Mouse (Mus musculus): ENCODE results near the gene Kif26b.

Kif26b gene

DNA sequence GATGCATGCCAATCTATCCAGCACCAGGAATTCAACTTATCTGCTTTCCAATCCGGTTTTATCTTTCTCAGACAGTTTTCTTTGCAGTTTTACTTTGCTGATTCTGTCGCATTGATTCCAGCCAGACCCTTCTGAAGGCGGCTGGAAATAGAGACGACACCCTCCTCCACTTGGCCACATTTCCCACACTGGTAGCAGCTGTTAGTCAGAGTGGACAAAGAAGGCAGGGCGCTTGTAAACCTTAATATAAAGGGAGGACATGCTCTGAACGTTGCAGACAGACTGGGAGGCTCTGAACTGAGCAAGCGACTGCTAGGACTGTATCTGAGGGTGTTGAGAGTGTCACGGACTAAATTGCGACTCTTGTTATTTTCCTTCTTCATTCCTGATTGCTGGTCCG, 11.3 kb downstream of the Kif26b start:
- no peak for DNase-seq (ENCODE audit: low read depth, low spot score)

GRCm38 (mm10) chr1:178542415-178542814, 13.5 kb downstream of the Kif26b start:
- DNase-seq (ENCODE audit: low read depth, low spot score) = no peak

GRCm38 (mm10) chr1:178542990-178543944, 14.3 kb downstream of the Kif26b start:
- DNase-seq (ENCODE audit: low read depth, low spot score) = no peak

DNA sequence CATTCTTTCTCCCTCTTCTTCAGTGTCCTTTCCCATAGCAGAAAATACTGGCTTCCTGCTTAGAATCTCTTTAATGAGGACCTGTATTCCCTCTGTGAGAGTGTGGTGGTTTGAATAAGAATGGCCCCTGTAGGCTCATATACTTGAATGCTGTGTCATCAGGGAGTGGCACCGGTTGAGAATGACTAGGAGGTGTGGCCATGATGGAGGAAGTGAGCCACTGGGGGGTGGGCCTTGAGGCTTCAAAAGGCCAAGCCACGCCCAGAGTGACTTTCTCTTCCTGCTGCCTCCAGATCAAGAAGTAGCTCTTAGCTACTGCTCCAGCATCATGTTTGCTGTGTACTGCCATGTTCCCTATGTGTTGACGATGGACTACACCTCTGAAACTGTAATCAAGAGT, 15.7 kb downstream of the Kif26b start:
- no peak for DNase-seq (ENCODE audit: low read depth, low spot score)

DNA sequence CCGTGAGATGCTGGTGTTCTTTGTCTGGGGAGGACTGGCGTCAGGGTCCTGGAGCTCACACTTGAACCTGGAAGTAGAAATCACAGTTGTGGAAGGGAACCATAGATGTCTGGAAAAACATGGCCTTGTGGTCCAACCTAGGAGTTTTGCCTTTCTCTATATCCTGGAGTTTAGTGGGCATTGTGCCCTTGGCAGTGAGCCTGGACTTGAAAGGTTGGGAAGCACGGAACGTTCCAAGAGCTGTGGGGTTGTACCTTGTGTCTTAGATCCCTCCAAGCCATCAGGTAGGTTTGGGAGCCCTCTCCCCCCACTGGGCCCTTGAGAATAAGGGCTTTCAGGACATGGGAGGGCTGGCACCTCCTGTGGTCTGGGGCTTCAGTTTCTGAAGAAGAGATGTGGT, 20.7 kb downstream of the Kif26b start:
- no peak for DNase-seq (ENCODE audit: low read depth, low spot score)

- no peak for DNase-seq (ENCODE audit: low read depth, low spot score)
Observed at GRCm38 (mm10) chr1:178550477-178551047, 21.6 kb downstream of the Kif26b start.

GRCm38 (mm10) chr1:178552278-178552897, 23.5 kb downstream of the Kif26b start:
- DNase-seq (ENCODE audit: low read depth, low spot score) = no peak

- no peak for DNase-seq (ENCODE audit: low read depth, low spot score)
Observed at GRCm38 (mm10) chr1:178552898-178553284, 24.0 kb downstream of the Kif26b start.

GRCm38 (mm10) chr1:178556226-178556625, 27.3 kb downstream of the Kif26b start:
- no peak for DNase-seq (ENCODE audit: low read depth, low spot score)

- DNase-seq (ENCODE audit: low read depth, low spot score) = no peak
Observed at GRCm38 (mm10) chr1:178560043-178560442, 31.1 kb downstream of the Kif26b start.

DNA sequence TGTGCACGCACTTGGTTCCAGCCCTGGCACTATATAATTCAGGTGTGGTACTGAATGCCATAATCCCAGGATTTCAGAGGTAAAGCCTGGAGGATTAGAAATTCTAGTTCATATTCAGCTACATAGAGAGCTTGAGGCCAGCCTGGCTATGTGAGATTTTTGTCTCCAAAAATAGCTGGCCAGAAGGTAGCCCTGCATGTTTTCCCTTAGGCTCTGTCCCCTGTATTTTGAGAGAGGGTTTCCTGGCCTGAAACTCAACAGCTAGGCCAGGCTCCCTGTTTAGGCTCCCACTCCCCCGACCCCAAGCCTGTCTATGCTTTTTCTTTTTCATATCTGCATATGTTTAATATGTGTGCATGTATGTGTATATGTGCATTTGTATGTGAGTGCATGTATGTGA, 34.9 kb downstream of the Kif26b start:
- DNase-seq (ENCODE audit: low read depth, low spot score) = no peak

DNA sequence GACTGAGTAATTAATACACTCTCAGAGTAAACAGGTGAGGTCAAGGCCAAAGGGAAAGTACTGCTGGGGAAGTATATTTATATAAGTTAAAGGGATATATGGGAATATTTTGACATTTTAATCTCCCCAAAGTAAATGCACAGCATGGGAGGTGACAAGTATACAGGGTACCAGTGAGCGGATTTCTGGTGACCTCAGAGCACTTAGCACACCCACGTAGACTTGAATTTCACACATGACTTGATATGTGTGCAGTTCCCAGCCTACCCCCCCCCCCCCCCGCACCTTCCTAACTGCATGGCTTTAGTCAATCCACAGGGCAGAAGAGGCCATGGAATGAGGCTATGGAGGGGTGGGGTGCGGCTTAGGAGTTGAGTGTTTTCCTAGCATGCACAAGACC, 35.9 kb downstream of the Kif26b start:
- DNase-seq (ENCODE audit: low read depth, low spot score) = no peak

DNA sequence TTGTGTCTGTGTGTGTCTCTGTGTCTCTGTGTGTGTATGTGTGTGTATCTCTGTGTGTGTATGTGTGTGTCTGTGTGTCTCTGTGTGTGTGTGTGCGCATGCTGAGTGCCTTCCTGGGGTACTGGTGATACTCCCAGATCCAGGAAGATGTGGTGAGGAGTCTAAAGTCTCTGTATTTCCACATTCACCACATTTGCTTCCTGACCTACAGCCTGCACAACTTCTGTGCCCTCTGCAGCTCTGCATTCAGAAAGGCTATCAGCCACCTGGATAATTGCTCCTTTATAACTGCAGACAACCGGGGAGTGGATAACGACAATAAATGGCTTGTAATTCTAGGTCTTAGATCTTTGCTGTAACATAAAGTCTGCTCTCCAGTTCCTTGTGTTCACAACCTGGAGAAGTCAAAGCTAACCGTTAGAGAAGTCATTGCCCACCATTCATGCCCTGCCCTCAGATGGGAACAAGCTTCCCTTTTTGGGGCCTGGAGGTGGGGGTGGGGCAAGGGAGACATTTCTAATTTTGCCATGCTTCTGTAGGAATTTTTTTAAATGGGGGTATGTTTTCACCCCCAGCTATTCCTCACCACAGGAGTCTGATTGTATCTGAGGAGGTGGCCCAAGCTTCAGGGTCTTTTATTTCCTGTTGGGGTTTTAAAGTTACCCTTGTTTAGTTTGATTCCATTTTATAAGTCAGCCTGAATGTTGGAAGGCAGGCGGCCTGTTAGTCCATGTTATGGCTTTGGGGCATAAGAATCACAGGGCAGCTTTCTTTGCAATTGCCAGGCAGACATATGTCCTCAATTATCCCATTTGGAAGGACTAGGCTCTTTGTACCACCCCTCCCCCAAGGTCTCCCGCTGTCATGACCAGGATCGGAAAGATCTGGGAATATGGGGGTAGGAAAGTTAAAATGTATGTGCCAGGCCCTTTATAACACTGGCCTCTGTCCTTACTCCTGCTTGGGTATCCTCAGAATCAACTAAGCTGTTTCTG, 39.9 kb downstream of the Kif26b start:
- DNase-seq (ENCODE audit: low read depth, low spot score) = no peak

- no peak for DNase-seq (ENCODE audit: low read depth, low spot score)
Observed at GRCm38 (mm10) chr1:178571009-178571408, 42.1 kb downstream of the Kif26b start.

GRCm38 (mm10) chr1:178571885-178572444, 43.0 kb downstream of the Kif26b start:
- DNase-seq (ENCODE audit: low read depth, low spot score) = no peak

DNA sequence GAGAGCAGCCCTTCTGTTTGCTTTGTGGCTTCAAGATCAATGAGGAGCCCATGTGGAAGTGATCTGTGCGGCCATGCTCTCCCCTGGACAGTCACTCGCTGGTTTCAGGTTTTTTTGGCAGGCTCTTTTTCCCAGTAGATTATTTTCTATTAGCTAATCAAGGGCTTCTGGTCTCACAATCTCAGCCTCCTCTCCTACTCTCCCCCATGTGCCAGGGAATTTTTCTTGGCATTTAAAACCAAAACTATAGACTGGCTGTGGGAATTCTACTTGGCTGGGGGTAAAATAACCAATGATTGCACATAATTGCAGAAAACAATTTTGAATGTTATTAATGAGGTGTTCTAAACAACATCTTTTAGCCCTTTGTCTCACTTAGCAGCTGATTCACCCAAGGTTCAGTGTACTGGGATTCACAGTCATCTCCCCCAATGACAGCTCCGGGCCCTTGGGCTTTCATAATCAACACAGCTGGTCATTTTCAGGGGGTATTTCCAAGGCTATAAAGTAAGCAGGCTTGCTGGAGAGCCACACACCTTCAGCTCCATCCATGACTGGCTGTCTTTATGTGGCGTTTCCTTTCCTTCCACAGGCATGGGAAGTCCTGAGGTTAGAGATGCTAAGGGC, 44.6 kb downstream of the Kif26b start:
- no peak for DNase-seq (ENCODE audit: low read depth, low spot score)

DNA sequence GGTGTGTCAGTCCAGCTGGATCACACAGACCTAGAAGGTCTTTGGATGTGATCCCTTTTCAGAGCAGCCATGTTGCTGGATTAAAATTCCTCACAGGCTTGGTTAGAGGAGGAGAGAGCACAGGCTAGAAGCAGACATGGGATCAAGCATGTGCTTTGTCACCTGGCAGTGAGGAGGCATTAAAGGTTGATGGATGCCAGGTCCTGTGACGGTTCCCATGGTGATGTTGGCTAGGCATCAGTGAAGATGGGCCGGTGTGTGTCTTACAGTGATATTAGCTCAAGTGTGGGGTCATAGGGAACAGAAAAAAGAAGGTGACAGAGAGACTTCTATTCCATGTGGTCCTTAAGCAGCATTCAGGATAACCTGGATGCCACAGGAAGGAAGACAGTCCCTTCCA, 46.8 kb downstream of the Kif26b start:
- DNase-seq (ENCODE audit: low read depth, low spot score) = no peak

DNA sequence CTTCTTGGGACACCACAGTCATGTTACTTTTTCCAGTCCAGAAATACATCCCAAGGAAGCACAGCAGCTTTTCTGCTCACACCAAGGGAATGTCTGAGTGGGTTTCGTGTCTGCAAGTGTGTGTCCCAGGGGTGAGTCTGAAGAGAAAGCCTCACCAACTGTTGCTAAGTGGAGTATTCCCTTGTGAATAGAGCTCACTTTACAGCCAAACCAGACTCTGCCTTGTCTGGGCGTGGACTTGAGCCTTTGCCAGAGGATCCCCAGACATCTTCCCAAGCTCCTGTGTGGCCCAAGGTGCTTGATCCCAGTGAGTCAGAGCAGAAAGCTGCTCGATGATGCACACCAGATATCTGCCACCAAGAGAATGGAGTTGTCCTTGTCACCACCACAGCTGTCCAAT, 48.0 kb downstream of the Kif26b start:
- no peak for DNase-seq (ENCODE audit: low read depth, low spot score)

- DNase-seq (ENCODE audit: low read depth, low spot score) = no peak
Observed at GRCm38 (mm10) chr1:178585366-178586020, 56.6 kb downstream of the Kif26b start.

Measured in retina, postnatal 7 days (tissue).